Mouse (Mus musculus): ENCODE measurements around the gene Gm16381.
"Not testable (repeated sequence)": the region's sequence is repeated elsewhere in the genome, so short reads cannot be mapped to it uniquely, and the experiment has no call there.

Gene Gm16381

DNA sequence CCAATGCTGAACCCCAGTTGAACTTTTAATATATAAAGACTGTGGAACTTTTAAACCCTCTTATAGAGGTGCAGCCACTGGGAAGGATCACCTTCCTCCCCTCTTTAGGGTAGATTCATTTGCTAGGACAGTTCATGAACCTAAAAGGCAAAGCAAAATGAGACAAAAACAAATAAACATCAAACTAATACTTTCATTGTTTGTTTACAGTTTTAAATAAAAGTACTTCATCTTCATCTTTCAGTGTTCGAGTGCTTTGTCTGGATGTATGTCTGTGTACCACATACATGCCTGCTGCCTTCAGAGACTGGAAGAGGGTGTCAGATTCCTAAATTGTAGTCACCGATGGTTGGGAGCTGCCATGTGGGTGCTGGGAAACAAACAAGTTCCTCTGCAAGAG is at the start of gene Gm16381:
TSS of gene Gm16381 (minus strand) at position 101 of the 400 bp plus-strand sequence.
- DNase-seq = not testable (repeated sequence)

DNA sequence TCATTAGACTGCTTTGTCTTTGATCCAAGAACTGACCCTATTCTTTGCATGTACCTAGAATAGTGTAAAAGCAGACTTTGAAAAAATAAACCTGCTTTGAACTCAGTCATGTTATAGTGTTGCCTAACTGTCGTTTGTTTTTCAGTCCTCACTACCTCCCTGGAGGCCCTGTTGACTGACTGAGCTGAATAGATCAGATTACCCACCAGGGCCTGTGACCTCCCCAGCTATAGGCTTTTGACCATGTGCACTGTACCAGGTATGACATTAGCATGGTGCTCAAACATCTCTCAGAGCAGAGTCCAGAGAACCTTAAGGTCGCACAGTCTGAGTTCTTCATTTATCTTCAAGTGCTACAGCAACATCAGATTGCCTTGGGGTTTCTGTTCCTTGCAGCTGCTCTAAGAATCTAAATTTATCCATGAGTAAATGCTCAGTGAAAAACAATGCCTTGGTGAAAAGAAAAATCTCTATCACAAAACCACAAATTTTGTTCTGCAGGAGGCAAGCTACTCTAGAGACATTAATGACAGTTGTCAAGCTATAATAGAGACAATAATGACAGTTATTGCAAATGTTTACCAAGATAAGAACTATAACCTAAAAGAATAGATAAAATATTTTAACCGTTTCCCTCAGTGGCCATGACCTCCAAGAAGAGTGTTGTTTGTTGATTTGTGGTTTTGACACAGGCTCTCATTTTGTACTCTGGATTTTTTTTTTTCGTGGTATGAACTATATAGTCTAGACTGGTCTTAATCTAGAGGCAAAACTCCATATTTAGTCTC is 8.7 kb upstream of the Gm16381 start:
- not testable (repeated sequence) for DNase-seq

- not testable (repeated sequence) for DNase-seq
Measured at GRCm38 (mm10) chr12:87618569-87618968, 25.9 kb downstream of the Gm16381 start, which contains the start of gene Gm4027. Gm4027 (plus strand) TSS chr12:87618869.

GRCm38 (mm10) chr12:87602388-87602787 is 42.0 kb downstream of the Gm16381 start, which contains the start of gene Oog1:
Oog1 (plus strand) TSS chr12:87602688.
- DNase-seq = not testable (repeated sequence)

- not testable (repeated sequence) for DNase-seq
Measured at GRCm38 (mm10) chr12:87601388-87601787, 43.0 kb downstream of the Gm16381 start.
